Mouse (Mus musculus) heart, postnatal 0 days (tissue): ENCODE data around the gene Phactr1. TPM values are rescaled to one million over a fixed set of nuclear protein-coding genes. Genes with fewer than 3 reads are reported as not detected.

Experiments used
- ATAC-seq: fragments of 200-750 bp; cut with Nextera tagmentation; 2 replicates; pipeline ENCODE4 v1.8.0; 2017; ENCODE audit warnings: low read depth, moderate number of reproducible peaks, moderate library complexity; ENCODE audit not compliant: insufficient read depth
- DNase-seq: peaks from one replicate; pipeline ENCODE4 v3.0.0-alpha.2; 2016; ENCODE audit warnings: low spot score
- H3K27ac ChIP-seq: fragments of 300-500 bp; sonication (generic); 2 replicates; pipeline ENCODE4 v1.5.1; 2014; ENCODE audit warnings: low read depth, mild to moderate bottlenecking
- H3K27me3 ChIP-seq: fragments of 300-500 bp; sonication (generic); 2 replicates; pipeline ENCODE4 v1.6.1; 2014; ENCODE audit warnings: low read length, mixed read lengths; ENCODE audit not compliant: control insufficient read depth, insufficient read depth
- H3K36me3 ChIP-seq: fragments of 300-500 bp; sonication (generic); replicated peaks from 2 replicates; pipeline ENCODE4 v1.6.1; 2014; ENCODE audit warnings: low read length, mixed read lengths; ENCODE audit not compliant: control insufficient read depth, insufficient read depth
- H3K4me1 ChIP-seq: fragments of 300-500 bp; sonication (generic); 2 replicates; pipeline ENCODE4 v1.6.1; 2014; ENCODE audit warnings: antibody characterized with exemption; ENCODE audit not compliant: control insufficient read depth, insufficient read depth
- H3K4me2 ChIP-seq: fragments of 300-500 bp; sonication (generic); 2 replicates; pipeline ENCODE4 v1.6.1; 2014; ENCODE audit warnings: low read depth, mild to moderate bottlenecking, low read length, moderate library complexity
- H3K4me3 ChIP-seq: fragments of 300-500 bp; sonication (generic); 2 replicates; pipeline ENCODE4 v1.5.1; 2014; ENCODE audit warnings: low read depth, low read length
- H3K9ac ChIP-seq: fragments of 300-500 bp; sonication (generic); replicated peaks from 2 replicates; pipeline ENCODE4 v1.6.1; 2014; ENCODE audit warnings: low read depth, low read length, mixed read lengths
- H3K9me3 ChIP-seq: fragments of 300-500 bp; sonication (generic); replicated peaks from 2 replicates; pipeline ENCODE4 v1.6.1; 2016; ENCODE audit warnings: low read length; ENCODE audit not compliant: control insufficient read depth
- CTCF ChIP-seq: IDR thresholded peaks from 2 replicates; pipeline ENCODE4 v1.5.1; 2016; ENCODE audit warnings: antibody characterized with exemption, control low read depth, low read depth
- EP300 ChIP-seq: IDR thresholded peaks from 2 replicates; pipeline ENCODE4 v1.6.1; 2016; ENCODE audit warnings: antibody characterized with exemption, low read depth
- WGBS: fragments of 180-500 bp; shearing (Covaris S2); extraction: QIAGEN DNeasy Blood & Tissue Kit; methylation state at CpG from one replicate; pipeline ENCODE4 v1.1.7; 2014; 5-methylcytosine and 5-hydroxymethylcytosine counted together
- polyA plus RNA-seq: library from polyadenylated mRNA; unstranded; fragments of >200 nt; fragmentation: Nextera tagmentation; extraction: Ambion mirVana; gene quantifications from 2 replicates; pipeline ENCODE4 v1.2.1, GENCODE M21; 2015
- total RNA-seq: library from RNA; depleted of rRNA; stranded (reverse); fragments of >200 nt; gene quantifications from 2 replicates; pipeline ENCODE4 v1.2.3, GENCODE M21; 2014; ENCODE audit warnings: low replicate concordance

The Phactr1 gene
- total and polyA plus RNA-seq, 2 experiments from 2014 or later = 1.6 to 4.8 TPM

- H3K4me3 ChIP-seq = no peak overlapping the region
- no peak overlapping the region for H3K4me2 ChIP-seq
- no peak overlapping the region for H3K9ac ChIP-seq
- no peaks in the 10 kb centered on the region for H3K27me3 ChIP-seq
- no peak for ATAC-seq
- no peak for DNase-seq
- no peaks in the 10 kb centered on the region for H3K9me3 ChIP-seq
- no peak overlapping the region for H3K27ac ChIP-seq
- H3K36me3 ChIP-seq = no peaks in the 10 kb centered on the region
- H3K4me1 ChIP-seq = no peaks in the 10 kb centered on the region
- TF ChIP-seq CTCF (no peak), EP300 (no peak)
- WGBS = 43% methylated on average over 2 of the region's 2 CpGs
These were observed 197.9 kb downstream of the Phactr1 start for GRCm38 (mm10) chr13:42878346-42878745.

GRCm38 (mm10) chr13:42884033-42884724, 203.8 kb downstream of the Phactr1 start:
- no peak overlapping the region for H3K9ac ChIP-seq
- H3K36me3 ChIP-seq = no peaks in the 10 kb centered on the region
- H3K9me3 ChIP-seq = no peaks in the 10 kb centered on the region
- no peaks in the 10 kb centered on the region for H3K27me3 ChIP-seq
- ATAC-seq (0 out of 2 replicates have a peak, but pooled peaks have one; percentile 27), DNase-seq (no peak)
- 44% methylated on average over 14 of the region's 14 CpGs for WGBS
- no peak overlapping the region for H3K4me3 ChIP-seq
- no peak for TF ChIP-seq EP300
- no peak for TF ChIP-seq CTCF
- H3K4me1 ChIP-seq = no peaks in the 10 kb centered on the region; the same call in 1 of the 2 replicates
- H3K4me2 ChIP-seq = 0 out of 2 replicates have a peak overlapping the region, but pooled peaks have one; percentile 24
- H3K27ac ChIP-seq = no peak overlapping the region

GRCm38 (mm10) chr13:42884725-42885115, 204.3 kb downstream of the Phactr1 start:
- no peak overlapping the region for H3K9ac ChIP-seq
- DNase-seq (no peak), ATAC-seq (no peak)
- H3K27ac ChIP-seq = no peak overlapping the region
- H3K4me3 ChIP-seq = no peak overlapping the region
- H3K36me3 ChIP-seq = no peaks in the 10 kb centered on the region
- H3K4me2 ChIP-seq = no peak overlapping the region
- H3K9me3 ChIP-seq = no peaks in the 10 kb centered on the region
- no peaks in the 10 kb centered on the region; the same call in 1 of the 2 replicates for H3K4me1 ChIP-seq
- TF ChIP-seq EP300 (no peak), CTCF (no peak)
- WGBS = 56% methylated on average over 1 of the region's 1 CpGs
- H3K27me3 ChIP-seq = no peaks in the 10 kb centered on the region

GRCm38 (mm10) chr13:42887701-42888100, 207.3 kb downstream of the Phactr1 start:
- WGBS = 82% methylated on average over 5 of the region's 5 CpGs
- H3K36me3 ChIP-seq = no peaks in the 10 kb centered on the region

GRCm38 (mm10) chr13:42889516-42890474, 209.4 kb downstream of the Phactr1 start:
- WGBS = 30% methylated on average over 12 of the region's 12 CpGs
- ATAC-seq (peak; percentile 14; the same call in 1 of the 2 replicates), DNase-seq (no peak)
- Histone ChIP-seq H3K27me3 (no peaks in the 10 kb centered on the region), H3K4me2 (no peak overlapping the region), H3K27ac (no peak overlapping the region), H3K9me3 (no peaks in the 10 kb centered on the region), H3K36me3 (no peaks in the 10 kb centered on the region), H3K4me3 (no peak overlapping the region), H3K4me1 (no peaks in the 10 kb centered on the region), H3K9ac (no peak overlapping the region)
- TF ChIP-seq CTCF (no peak), EP300 (no peak)

More at GRCm38 (mm10) chr13:42887701-42888100, 207.3 kb downstream of the Phactr1 start:
- TF ChIP-seq CTCF = no peak
- TF ChIP-seq EP300 = no peak
- Histone ChIP-seq H3K4me1 (no peaks in the 10 kb centered on the region; the same call in 1 of the 2 replicates), H3K4me3 (no peak overlapping the region), H3K27me3 (no peaks in the 10 kb centered on the region), H3K4me2 (no peak overlapping the region), H3K27ac (no peak overlapping the region), H3K9ac (no peak overlapping the region), H3K9me3 (no peaks in the 10 kb centered on the region)
- ATAC-seq = no peak
- DNase-seq = no peak
